Comparison of ENCODE assay signal across 8 mouse cellular contexts in genomic region chr1:194588711-194589451, GRCm38 (mm10). TPM values are rescaled to one million over a fixed set of nuclear protein-coding genes. Genes with fewer than 3 reads are reported as not detected.
A peak's percentile ranks its signal among the peaks of the same experiment; 100 is the strongest.
DNase-seq lines count a peak whose midpoint lies in the region; ATAC-seq and TF ChIP-seq lines count a peak whose summit lies in the region.

No protein-coding gene starts in this region.

- ATAC-seq in lung, embryonic 14.5 days (ENCODE audit: insufficient read depth) = peak; percentile 41; the same call in 1 of the 2 replicates
- ATAC-seq in hindbrain, embryonic 14.5 days (ENCODE audit: low FRiP score) = peak; percentile 46; the same call in 1 of the 2 replicates
- peak; percentile 68; the same call in 1 of the 2 replicates for ATAC-seq in stomach, embryonic 16.5 days (ENCODE audit: insufficient read depth, low FRiP score)
- ATAC-seq in midbrain, embryonic 16.5 days = no peak

- no peaks in the 10 kb centered on the region for H3K36me3 ChIP-seq in lung, embryonic 14.5 days (ENCODE audit: insufficient read depth)
- no peaks in the 10 kb centered on the region for H3K36me3 ChIP-seq in hindbrain, embryonic 14.5 days (replicated peaks; ENCODE audit: control insufficient read depth, insufficient read depth)
- H3K36me3 ChIP-seq in stomach, embryonic 16.5 days (ENCODE audit: control insufficient read depth, insufficient read depth, low read length) = no peaks in the 10 kb centered on the region
- H3K36me3 ChIP-seq in midbrain, embryonic 16.5 days (ENCODE audit: control insufficient read depth, insufficient read depth, low read length) = no peaks in the 10 kb centered on the region

- peak; percentile 85 for DNase-seq in lung, embryonic 14.5 days
- DNase-seq in lung, adult 2 months = no peak
- DNase-seq in adrenal gland, postnatal 14 days = peak; percentile 76
- DNase-seq in cerebellum, postnatal 14 days = peak; percentile 89 to 90
- peak; percentile 52 for DNase-seq in hindbrain, embryonic 14.5 days (ENCODE audit: low spot score)
- DNase-seq in spleen, postnatal 14 days (ENCODE audit: low spot score in 2 of 2) = no peak

- H3K9me3 ChIP-seq in lung, embryonic 14.5 days (ENCODE audit: low read depth, low read length) = no peaks in the 10 kb centered on the region
- no peaks in the 10 kb centered on the region for H3K9me3 ChIP-seq in hindbrain, embryonic 14.5 days (ENCODE audit: control insufficient read depth, low read length)
- H3K9me3 ChIP-seq in stomach, embryonic 16.5 days (replicated peaks; ENCODE audit: control insufficient read depth, low read length) = no peaks in the 10 kb centered on the region
- H3K9me3 ChIP-seq in midbrain, embryonic 16.5 days (replicated peaks; ENCODE audit: control insufficient read depth, low read length, poor library complexity, severe bottlenecking) = no peaks in the 10 kb centered on the region

- no peak overlapping the region for H3K9ac ChIP-seq in lung, embryonic 14.5 days
- H3K9ac ChIP-seq in hindbrain, embryonic 14.5 days = no peak overlapping the region
- no peak overlapping the region for H3K9ac ChIP-seq in stomach, embryonic 16.5 days (ENCODE audit: low read length)
- no peak overlapping the region for H3K9ac ChIP-seq in midbrain, embryonic 16.5 days (ENCODE audit: low read depth, low read length)

- 29% methylated on average over 1 of the region's 1 CpGs for WGBS in lung, embryonic 14.5 days
- 70% methylated on average over 1 of the region's 1 CpGs for WGBS in lung, adult 2 months
- 44% methylated on average over 1 of the region's 1 CpGs for WGBS in hindbrain, embryonic 14.5 days
- WGBS in stomach, embryonic 16.5 days = 39% methylated on average over 1 of the region's 1 CpGs
- WGBS in midbrain, embryonic 16.5 days = 68% methylated on average over 1 of the region's 1 CpGs

- no peak for TF ChIP-seq POLR2A in lung, adult 2 months (IDR thresholded peaks at IDR 0.05; ENCODE audit: borderline replicate concordance, extremely low read depth, low read depth, low read length)

- no peaks in the 10 kb centered on the region for H3K27me3 ChIP-seq in lung, embryonic 14.5 days (ENCODE audit: insufficient read depth, low read length)
- no peaks in the 10 kb centered on the region for H3K27me3 ChIP-seq in hindbrain, embryonic 14.5 days (ENCODE audit: control insufficient read depth, insufficient read depth, low read length)
- no peaks in the 10 kb centered on the region for H3K27me3 ChIP-seq in stomach, embryonic 16.5 days (ENCODE audit: control insufficient read depth, insufficient read depth, low read length)
- no peaks in the 10 kb centered on the region for H3K27me3 ChIP-seq in midbrain, embryonic 16.5 days (ENCODE audit: control insufficient read depth, insufficient read depth, low read depth, low read length)

- peak overlapping the region; percentile 2; the same call in 1 of the 2 replicates for H3K27ac ChIP-seq in lung, embryonic 14.5 days (ENCODE audit: low read depth)
- H3K27ac ChIP-seq in hindbrain, embryonic 14.5 days = no peak overlapping the region; the same call in 1 of the 2 replicates
- no peak overlapping the region for H3K27ac ChIP-seq in stomach, embryonic 16.5 days (ENCODE audit: low read length)
- no peak overlapping the region for H3K27ac ChIP-seq in midbrain, embryonic 16.5 days (ENCODE audit: low read length)

- TF ChIP-seq CTCF in lung, embryonic 14.5 days (IDR thresholded peaks at IDR 0.05; ENCODE audit: low read depth) = no peak
- no peak for TF ChIP-seq CTCF in lung, adult 2 months (IDR thresholded peaks at IDR 0.05; ENCODE audit: insufficient read depth, low read length)

- no peak overlapping the region for H3K4me2 ChIP-seq in lung, embryonic 14.5 days
- H3K4me2 ChIP-seq in hindbrain, embryonic 14.5 days (replicated peaks) = no peak overlapping the region
- H3K4me2 ChIP-seq in stomach, embryonic 16.5 days (ENCODE audit: low read depth, low read length) = no peak overlapping the region
- H3K4me2 ChIP-seq in midbrain, embryonic 16.5 days (ENCODE audit: low read length) = no peak overlapping the region

- H3K4me3 ChIP-seq in lung, embryonic 14.5 days (ENCODE audit: low read depth, low read length) = no peak overlapping the region
- no peak overlapping the region for H3K4me3 ChIP-seq in lung, adult 2 months (replicated peaks; ENCODE audit: extremely low read depth, low read depth, low read length)
- no peak overlapping the region for H3K4me3 ChIP-seq in hindbrain, embryonic 14.5 days (replicated peaks; ENCODE audit: low read length)
- H3K4me3 ChIP-seq in stomach, embryonic 16.5 days (replicated peaks; ENCODE audit: low read length) = no peak overlapping the region
- H3K4me3 ChIP-seq in midbrain, embryonic 16.5 days (ENCODE audit: low read depth, low read length) = no peak overlapping the region

- peaks cover 19% of the 10 kb centered on the region for H3K4me1 ChIP-seq in lung, embryonic 14.5 days (ENCODE audit: insufficient read depth)
- no peaks in the 10 kb centered on the region for H3K4me1 ChIP-seq in lung, adult 2 months (ENCODE audit: control insufficient read depth, insufficient read depth, low read length)
- H3K4me1 ChIP-seq in hindbrain, embryonic 14.5 days (replicated peaks; ENCODE audit: control insufficient read depth, insufficient read depth, low read length) = 0 out of 2 replicates have a peak, but pooled peaks cover 6% of the 10 kb centered on the region
- peaks cover 13% of the 10 kb centered on the region for H3K4me1 ChIP-seq in stomach, embryonic 16.5 days (ENCODE audit: control insufficient read depth, insufficient read depth, low read length)
- no peaks in the 10 kb centered on the region for H3K4me1 ChIP-seq in midbrain, embryonic 16.5 days (ENCODE audit: control insufficient read depth, insufficient read depth, low read length)

RNA-seq across cellular contexts. Expression of gene Plxna2, which starts 29.1 kb away (rescaled TPM):
- polyA plus RNA-seq in lung, embryonic 14.5 days (2014; fragmentation: Nextera tagmentation; extraction: Ambion mirVana) = 9.8 and 10.1 TPM in 2 replicates
- 12.0 and 12.8 TPM in 2 replicates for polyA plus RNA-seq in lung, adult 2 months (2012; rRNA removed)
- total RNA-seq in adrenal gland, postnatal 14 days (2021) = 15.2 and 17.3 TPM in 2 replicates
- polyA plus RNA-seq in hindbrain, embryonic 14.5 days (2014; fragmentation: Nextera tagmentation; extraction: Ambion mirVana) = 44.4 and 48.3 TPM in 2 replicates
- polyA plus RNA-seq in stomach, embryonic 16.5 days (2015; fragmentation: Nextera tagmentation; extraction: Ambion mirVana) = 7.3 and 8.2 TPM in 2 replicates
- 18.1 and 22.0 TPM in 2 replicates for polyA plus RNA-seq in midbrain, embryonic 16.5 days (2015; fragmentation: Nextera tagmentation; extraction: Ambion mirVana)

Comparison
In these comparisons a context has a peak if more than half of its experiments do, and no peak if none do; other contexts are left out.
1. DNase-seq: peak in lung, embryonic 14.5 days (single experiment), adrenal gland, postnatal 14 days (single experiment), cerebellum, postnatal 14 days (2 of 2) and hindbrain, embryonic 14.5 days (single experiment); none in lung, adult 2 months (single experiment) and spleen, postnatal 14 days (0 of 2).